Mouse (Mus musculus) kidney, adult 11 months (tissue): Measurements from ENCODE around the gene Kdm2b.

Experiments used
- DNase-seq: peaks from one replicate; pipeline ENCODE4 v3.0.0; 2022

Kdm2b gene

GRCm38 (mm10) chr5:122887926-122888611, 101.6 kb downstream of the Kdm2b start:
- DNase-seq: peak; percentile 29

GRCm38 (mm10) chr5:122887033-122887432, 102.6 kb downstream of the Kdm2b start:
- no peak for DNase-seq

GRCm38 (mm10) chr5:122884594-122885348, 104.9 kb downstream of the Kdm2b start:
- no peak for DNase-seq

- DNase-seq: no peak
Observed at GRCm38 (mm10) chr5:122883652-122884235, 105.9 kb downstream of the Kdm2b start.

GRCm38 (mm10) chr5:122883237-122883636, 106.4 kb downstream of the Kdm2b start:
- no peak for DNase-seq

- peak; percentile 69 for DNase-seq
Observed at GRCm38 (mm10) chr5:122882256-122883050, 107.2 kb downstream of the Kdm2b start.

- peak; percentile 62 for DNase-seq
Observed at GRCm38 (mm10) chr5:122881313-122881712, 108.3 kb downstream of the Kdm2b start.

GRCm38 (mm10) chr5:122880241-122880980, 109.2 kb downstream of the Kdm2b start:
- no peak for DNase-seq

- DNase-seq: no peak
Observed at GRCm38 (mm10) chr5:122876671-122877070, 113.0 kb downstream of the Kdm2b start.

- no peak for DNase-seq
Observed at GRCm38 (mm10) chr5:122874359-122874758, 115.3 kb downstream of the Kdm2b start.

- no peak for DNase-seq
Observed at GRCm38 (mm10) chr5:122873573-122873972, 116.0 kb downstream of the Kdm2b start.

GRCm38 (mm10) chr5:122872626-122873025, 117.0 kb downstream of the Kdm2b start:
- DNase-seq: no peak

- DNase-seq: no peak
Observed at GRCm38 (mm10) chr5:122863053-122863452, 126.6 kb downstream of the Kdm2b start.

- DNase-seq: no peak
Observed at GRCm38 (mm10) chr5:122855858-122856257, 133.8 kb downstream of the Kdm2b start.

- no peak for DNase-seq
Observed at GRCm38 (mm10) chr5:122852611-122853010, 137.0 kb downstream of the Kdm2b start.

GRCm38 (mm10) chr5:122850319-122851002, 139.2 kb downstream of the Kdm2b start:
- peak; percentile 29 for DNase-seq

- peak; percentile 97 for DNase-seq
Observed at GRCm38 (mm10) chr5:122849521-122850318, 139.9 kb downstream of the Kdm2b start, which contains the start of gene Rnf34. Gene Rnf34, plus strand, starts transcription at chr5:122850048.

- no peak for DNase-seq
Observed at GRCm38 (mm10) chr5:122843799-122844198, 145.8 kb downstream of the Kdm2b start.

GRCm38 (mm10) chr5:122841126-122841525, 148.5 kb downstream of the Kdm2b start:
- no peak for DNase-seq

- no peak for DNase-seq
Observed at GRCm38 (mm10) chr5:122832996-122833395, 156.6 kb downstream of the Kdm2b start.

GRCm38 (mm10) chr5:122832536-122832935, 157.1 kb downstream of the Kdm2b start:
- no peak for DNase-seq
